Mouse (Mus musculus) forebrain, embryonic 14.5 days (tissue): ENCODE results near the gene Dnajc30. TPM values are rescaled to one million over a fixed set of nuclear protein-coding genes. Genes with fewer than 3 reads are reported as not detected.

ENCODE experiments used
- ATAC-seq: fragments of 200-750 bp; cut with Nextera tagmentation; 2 replicates; pipeline ENCODE4 v1.8.0; 2017; ENCODE audit warnings: mild to moderate bottlenecking, moderate library complexity
- DNase-seq: peaks from one replicate; pipeline ENCODE4 v3.0.0-alpha.2; 2015; ENCODE audit warnings: low spot score
- H3K27ac ChIP-seq: fragments of 300-500 bp; sonication (generic); 2 replicates; pipeline ENCODE4 v1.5.1; 2014; ENCODE audit warnings: low read depth, mild to moderate bottlenecking, control low read depth, low read length, moderate library complexity
- H3K27me3 ChIP-seq: fragments of 300-500 bp; sonication (generic); replicated peaks from 2 replicates; pipeline ENCODE4 v1.6.1; 2014; ENCODE audit warnings: low read length, control low read depth, mixed read lengths; ENCODE audit not compliant: control insufficient read depth, insufficient read depth
- H3K36me3 ChIP-seq: fragments of 300-500 bp; sonication (generic); 2 replicates; pipeline ENCODE4 v1.6.1; 2014; ENCODE audit warnings: low read length, control low read depth; ENCODE audit not compliant: control insufficient read depth, insufficient read depth
- H3K4me1 ChIP-seq: fragments of 300-500 bp; sonication (generic); 2 replicates; pipeline ENCODE4 v1.6.1; 2014; ENCODE audit warnings: antibody characterized with exemption, low read length, control low read depth; ENCODE audit not compliant: control insufficient read depth, insufficient read depth
- H3K4me2 ChIP-seq: fragments of 300-500 bp; sonication (generic); 2 replicates; pipeline ENCODE4 v1.6.1; 2014; ENCODE audit warnings: mild to moderate bottlenecking, control low read depth, low read length
- H3K4me3 ChIP-seq: fragments of 300-500 bp; sonication (generic); 2 replicates; pipeline ENCODE4 v1.5.1; 2014; ENCODE audit warnings: low read depth, low read length, control low read depth
- H3K9ac ChIP-seq: fragments of 300-500 bp; sonication (generic); 2 replicates; pipeline ENCODE4 v1.6.1; 2014; ENCODE audit warnings: mild to moderate bottlenecking, low read length, control low read depth, moderate library complexity
- H3K9me3 ChIP-seq: fragments of 300-500 bp; sonication (generic); replicated peaks from 2 replicates; pipeline ENCODE4 v1.6.1; 2016; ENCODE audit warnings: low read length, control low read depth, mixed read lengths; ENCODE audit not compliant: control insufficient read depth
- WGBS: fragments of 180-500 bp; shearing (Covaris S2); extraction: QIAGEN DNeasy Blood & Tissue Kit; methylation state at CpG from one replicate; pipeline ENCODE4 v1.1.7; 2014; 5-methylcytosine and 5-hydroxymethylcytosine counted together
- polyA plus RNA-seq: library from polyadenylated mRNA; unstranded; fragments of >200 nt; fragmentation: Nextera tagmentation; extraction: Ambion mirVana; gene quantifications from 2 replicates; pipeline ENCODE4 v1.2.1, GENCODE M21; 2014

Dnajc30 gene
- polyA plus RNA-seq, 1 experiment from 2014 or later: 36.3 TPM

DNA sequence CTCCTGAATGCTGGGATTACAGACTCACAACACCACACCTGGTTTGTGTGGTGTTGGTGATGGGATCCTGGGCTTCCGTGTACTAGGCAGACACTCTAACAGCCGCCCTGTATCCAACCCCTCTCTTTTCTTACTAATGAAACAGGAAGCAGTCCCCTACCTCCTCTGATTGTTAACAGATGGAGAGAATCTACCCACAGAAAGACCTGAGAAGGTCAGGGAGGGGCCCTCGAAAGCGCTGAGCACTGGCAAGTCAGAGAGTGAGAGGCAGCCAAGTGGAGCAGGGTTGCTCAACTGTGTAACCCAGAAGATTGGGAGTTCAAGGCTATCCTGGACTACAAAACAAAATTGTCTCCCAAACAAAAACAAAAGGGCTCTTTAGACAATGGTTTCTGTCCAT lies 22.9 kb downstream of the Dnajc30 start:
- WGBS: 85% methylated on average over 4 of the region's 4 CpGs
- H3K27me3 ChIP-seq: peaks cover 18% of the 10 kb centered on the region
- DNase-seq: no peak

DNA sequence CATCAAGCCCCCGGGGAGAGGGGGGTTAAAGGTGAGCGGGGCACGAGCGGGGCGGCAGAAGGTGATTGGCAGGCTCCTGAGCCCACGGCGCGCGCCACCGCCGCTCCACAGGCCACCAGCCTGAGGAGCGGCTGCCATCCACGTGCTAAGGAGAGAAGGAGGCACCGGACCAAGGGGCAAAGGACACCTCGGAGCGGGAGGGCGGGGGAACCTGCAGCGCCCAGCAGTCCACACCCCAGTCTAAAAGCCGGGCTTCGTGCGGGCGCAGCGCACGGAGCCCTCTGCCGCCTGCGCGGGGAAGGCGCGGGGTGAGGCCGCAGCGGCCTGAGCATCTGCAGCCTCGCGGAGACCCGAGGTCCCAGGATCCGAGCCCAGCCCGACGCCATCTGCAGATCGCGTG lies 25.7 kb downstream of the Dnajc30 start, which contains the start of gene Mlxipl:
Mlxipl (plus strand) TSS at position 238 of the 400 bp plus-strand sequence.
- H3K4me3 ChIP-seq: peak within 1 kb of the TSS; percentile 1; the same call in 1 of the 2 replicates
- H3K9ac ChIP-seq: no peak within 1 kb of the TSS
- 2% methylated on average over 34 of the region's 39 CpGs for WGBS
- no peak within 1 kb of the TSS for H3K27ac ChIP-seq
- peaks cover 18% of the 10 kb centered on the region for H3K27me3 ChIP-seq
- peak within 1 kb of the TSS; percentile 24 for H3K4me2 ChIP-seq
- DNase-seq (no peak), ATAC-seq (no peak)
- no peaks in the 10 kb centered on the region for H3K9me3 ChIP-seq
- H3K36me3 ChIP-seq: no peaks in the 10 kb centered on the region
- no peaks in the 10 kb centered on the region for H3K4me1 ChIP-seq

More for the DNA sequence above, 22.9 kb downstream of the Dnajc30 start:
- ATAC-seq: no peak
- no peaks in the 10 kb centered on the region for H3K9me3 ChIP-seq
- H3K36me3 ChIP-seq: no peaks in the 10 kb centered on the region
- no peak overlapping the region for H3K4me3 ChIP-seq
- H3K4me2 ChIP-seq: no peak overlapping the region
- no peaks in the 10 kb centered on the region for H3K4me1 ChIP-seq
- no peak overlapping the region for H3K27ac ChIP-seq
- H3K9ac ChIP-seq: no peak overlapping the region

- ATAC-seq (no peak), DNase-seq (no peak)
- Histone ChIP-seq H3K9ac (no peak overlapping the region), H3K27ac (no peak overlapping the region), H3K4me3 (no peak overlapping the region), H3K36me3 (no peaks in the 10 kb centered on the region), H3K4me1 (no peaks in the 10 kb centered on the region), H3K9me3 (no peaks in the 10 kb centered on the region), H3K27me3 (peaks cover 8% of the 10 kb centered on the region; the same call in 1 of the 2 replicates), H3K4me2 (no peak overlapping the region)
- 82% methylated on average over 1 of the region's 1 CpGs for WGBS
Observed at GRCm38 (mm10) chr5:135100981-135101380, 37.0 kb downstream of the Dnajc30 start.

- H3K9me3 ChIP-seq: no peaks in the 10 kb centered on the region
- H3K4me3 ChIP-seq: no peak overlapping the region
- H3K4me2 ChIP-seq: no peak overlapping the region
- 0 out of 2 replicates have a peak, but pooled peaks cover 3% of the 10 kb centered on the region for H3K4me1 ChIP-seq
- no peak overlapping the region for H3K9ac ChIP-seq
- ATAC-seq (no peak), DNase-seq (no peak)
- H3K27ac ChIP-seq: no peak overlapping the region
- no peaks in the 10 kb centered on the region for H3K36me3 ChIP-seq
- WGBS: 67% methylated on average over 11 of the region's 11 CpGs
- H3K27me3 ChIP-seq: peaks cover 38% of the 10 kb centered on the region
Observed at GRCm38 (mm10) chr5:135103999-135104660, 40.1 kb downstream of the Dnajc30 start.

GRCm38 (mm10) chr5:135106758-135107256 lies 42.8 kb downstream of the Dnajc30 start:
- Histone ChIP-seq H3K4me1 (0 out of 2 replicates have a peak, but pooled peaks cover 3% of the 10 kb centered on the region), H3K4me2 (peak overlapping the region; percentile 84), H3K9ac (peak overlapping the region; percentile 56), H3K27me3 (peaks cover 50% of the 10 kb centered on the region), H3K36me3 (no peaks in the 10 kb centered on the region), H3K9me3 (no peaks in the 10 kb centered on the region), H3K27ac (no peak overlapping the region), H3K4me3 (peak overlapping the region; percentile 38)
- under 1% methylated on average over 48 of the region's 48 CpGs for WGBS
- ATAC-seq (peak; percentile 97), DNase-seq (peak; percentile 97)

GRCm38 (mm10) chr5:135107521-135108501 lies 43.8 kb downstream of the Dnajc30 start:
- Histone ChIP-seq H3K4me2 (peak overlapping the region; percentile 84), H3K9me3 (no peaks in the 10 kb centered on the region), H3K27ac (no peak overlapping the region), H3K27me3 (peaks cover 50% of the 10 kb centered on the region), H3K4me1 (0 out of 2 replicates have a peak, but pooled peaks cover 3% of the 10 kb centered on the region), H3K4me3 (peak overlapping the region; percentile 38), H3K9ac (no peak overlapping the region), H3K36me3 (no peaks in the 10 kb centered on the region)
- ATAC-seq (0 out of 2 replicates have a peak, but pooled peaks have one; percentile 38), DNase-seq (peak; percentile 58)
- WGBS: 8% methylated on average over 40 of the region's 40 CpGs

GRCm38 (mm10) chr5:135109017-135109416 lies 45.0 kb downstream of the Dnajc30 start:
- WGBS: 61% methylated on average over 6 of the region's 6 CpGs

GRCm38 (mm10) chr5:135109426-135109825 lies 45.4 kb downstream of the Dnajc30 start:
- Histone ChIP-seq H3K4me2 (no peak overlapping the region), H3K27ac (no peak overlapping the region), H3K36me3 (no peaks in the 10 kb centered on the region), H3K4me3 (no peak overlapping the region), H3K9ac (no peak overlapping the region), H3K9me3 (no peaks in the 10 kb centered on the region), H3K27me3 (peaks cover 50% of the 10 kb centered on the region), H3K4me1 (0 out of 2 replicates have a peak, but pooled peaks cover 3% of the 10 kb centered on the region)
- 92% methylated on average over 3 of the region's 3 CpGs for WGBS
- no peak for ATAC-seq
- DNase-seq: no peak

More at GRCm38 (mm10) chr5:135109017-135109416, 45.0 kb downstream of the Dnajc30 start:
- no peak for ATAC-seq
- peaks cover 50% of the 10 kb centered on the region for H3K27me3 ChIP-seq
- DNase-seq: no peak
- H3K27ac ChIP-seq: no peak overlapping the region
- H3K4me2 ChIP-seq: no peak overlapping the region
- no peaks in the 10 kb centered on the region for H3K36me3 ChIP-seq
- H3K4me1 ChIP-seq: 0 out of 2 replicates have a peak, but pooled peaks cover 3% of the 10 kb centered on the region
- H3K4me3 ChIP-seq: no peak overlapping the region
- no peak overlapping the region for H3K9ac ChIP-seq
- no peaks in the 10 kb centered on the region for H3K9me3 ChIP-seq
